Mouse (Mus musculus) embryonic stem cell, embryonic (primary cell): ENCODE results near the gene Egfl6.
"Not testable (repeated sequence)": the region's sequence is repeated elsewhere in the genome, so short reads cannot be mapped to it uniquely, and the experiment has no call there.

Experiments used
- CTCF ChIA-PET, 4 experiments: fragments of 300-600 bp in 2 of 4; fragments of 350-600 bp in 2 of 4; sonication (Branson Sonifier 250); formaldehyde crosslinking; loops; one replicate each; lab custom pipeline; 2022; ENCODE audit warnings: inconsistent platforms in 2 of 4; lab: Charles Lee
- POLR2A ChIA-PET, 4 experiments: fragments of 300-600 bp in 2 of 4; fragments of 350-600 bp in 2 of 4; sonication (Branson Sonifier 250); formaldehyde crosslinking; loops; one replicate each; lab custom pipeline; 2022; ENCODE audit warnings: antibody characterized with exemption in 4 of 4, inconsistent platforms in 1 of 4; lab: Charles Lee

Gene Egfl6

DNA sequence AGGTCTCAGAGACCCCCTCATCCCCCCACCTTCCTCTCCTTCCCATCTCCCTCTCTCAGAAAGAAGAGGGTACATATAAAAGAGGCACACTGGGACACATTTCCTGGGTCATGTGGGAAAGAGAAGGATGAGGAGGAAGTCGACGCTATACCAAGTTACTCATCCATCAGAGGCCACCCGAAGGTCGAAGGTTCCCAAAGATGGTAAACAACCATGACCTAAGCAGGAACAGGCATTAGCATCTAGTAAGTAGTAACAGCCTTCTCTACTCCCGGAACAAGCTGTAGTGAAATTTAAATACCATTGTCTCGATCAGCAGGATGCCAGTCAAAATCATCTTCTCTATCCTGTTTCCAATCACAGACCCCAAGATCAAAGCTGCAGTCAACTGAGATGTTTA lies 53.8 kb downstream of the Egfl6 start:
- ChIA-PET POLR2A (interaction anchor here in 3 of 4 experiments (1.0 to 4.6 kb wide), 15 partner anchors 8 to 677 kb away, joined by 3 to 35 read pairs (median 9); partner anchors contain the start of genes Rab9 (in 2 of the 3), Ofd1 (in 1 of the 3), Tmsb4x (in 1 of the 3) and Trappc2 (in 1 of the 3)), CTCF (interaction anchor here in 1 of 4 experiments (0.6 kb wide), 1 partner anchor 1048 kb away, joined by 5 read pairs; no protein-coding TSS in a partner anchor)

DNA sequence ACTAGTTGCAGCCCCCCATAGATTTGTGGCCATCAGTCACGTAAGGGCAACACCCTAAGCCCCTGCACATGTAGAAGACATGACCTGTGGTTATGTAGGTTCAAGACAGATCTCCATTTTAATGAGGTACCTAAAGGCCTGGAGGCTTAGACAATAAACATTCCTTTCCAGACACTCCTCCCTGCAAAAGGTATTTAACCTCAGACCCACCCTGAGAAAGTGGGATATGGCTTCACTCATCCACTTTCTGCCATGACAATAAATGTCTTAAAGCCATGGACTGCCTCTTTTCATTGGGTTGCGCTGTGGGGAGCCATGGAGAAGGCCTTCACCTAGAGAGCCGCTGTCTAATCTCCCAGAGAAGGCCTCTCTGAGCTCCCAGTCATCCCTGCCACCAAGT lies 57.4 kb downstream of the Egfl6 start:
- ChIA-PET POLR2A (interaction anchor here in 3 of 4 experiments (1.1 to 3.3 kb wide), 6 partner anchors 9 to 49 kb away, joined by 4 to 19 read pairs (median 6); partner anchors contain the start of gene Rab9 (in 2 of the 3)), CTCF (no interaction called here)

GRCm38 (mm10) chrX:166525637-166526315 lies 59.7 kb downstream of the Egfl6 start:
- ChIA-PET CTCF (no interaction called here), POLR2A (interaction anchor here in 2 of 4 experiments (0.6 to 3.3 kb wide), 4 partner anchors 7 to 16 kb away, joined by 3 to 19 read pairs (median 3); partner anchors contain the start of gene Tceanc (in 1 of the 2))

- ChIA-PET POLR2A (interaction anchor here in 3 of 4 experiments (0.8 kb wide), 3 partner anchors 10 to 43 kb away, joined by 3 read pairs; no protein-coding TSS in a partner anchor), CTCF (no interaction called here)
These were observed 64.7 kb downstream of the Egfl6 start for GRCm38 (mm10) chrX:166520782-166521181.

- ChIA-PET CTCF (no interaction called here), POLR2A (interaction anchor here in 3 of 4 experiments (0.8 to 1.6 kb wide), 7 partner anchors 8 to 91 kb away, joined by 3 to 7 read pairs (median 3); partner anchors contain the start of genes Ofd1 (in 2 of the 3) and Trappc2 (in 2 of the 3))
These were observed 67.2 kb downstream of the Egfl6 start, which contains the start of gene Tceanc for GRCm38 (mm10) chrX:166518345-166518744. Gene Tceanc (minus strand): TSS chrX:166518567.

GRCm38 (mm10) chrX:166516631-166517030 lies 68.9 kb downstream of the Egfl6 start:
- ChIA-PET POLR2A (interaction anchor here in 2 of 4 experiments (0.9 to 4.9 kb wide), 5 partner anchors 15 to 110 kb away, joined by 3 to 35 read pairs (median 27); partner anchors contain the start of gene Rab9 (in 1 of the 2)), CTCF (no interaction called here)

DNA sequence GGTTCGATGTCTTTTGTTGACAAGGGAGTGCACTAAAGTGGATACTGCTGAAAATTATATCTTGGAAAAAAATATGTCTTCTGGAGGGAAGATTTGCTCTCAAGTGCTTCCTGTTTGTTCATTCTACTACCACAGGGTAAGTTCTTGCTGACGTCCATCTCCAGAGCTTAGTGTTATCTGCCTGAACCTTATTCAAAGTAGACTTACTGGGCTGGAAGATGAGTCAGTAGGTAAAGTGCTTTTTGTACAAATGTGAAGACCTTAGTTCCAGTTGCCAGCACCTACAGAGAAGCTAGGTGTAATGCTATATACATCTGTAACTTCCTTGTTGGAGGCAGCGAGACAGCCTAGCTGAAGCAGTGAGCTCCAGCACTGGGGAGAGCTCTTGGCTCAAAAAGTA lies 69.6 kb downstream of the Egfl6 start:
- CTCF ChIA-PET: no interaction called here
- POLR2A ChIA-PET: interaction anchor here in 2 of 4 experiments (0.9 to 4.9 kb wide), 9 partner anchors 12 to 111 kb away, joined by 3 to 35 read pairs (median 11); partner anchors contain the start of genes Ofd1 (in 1 of the 2), Rab9 (in 1 of the 2) and Trappc2 (in 1 of the 2)

DNA sequence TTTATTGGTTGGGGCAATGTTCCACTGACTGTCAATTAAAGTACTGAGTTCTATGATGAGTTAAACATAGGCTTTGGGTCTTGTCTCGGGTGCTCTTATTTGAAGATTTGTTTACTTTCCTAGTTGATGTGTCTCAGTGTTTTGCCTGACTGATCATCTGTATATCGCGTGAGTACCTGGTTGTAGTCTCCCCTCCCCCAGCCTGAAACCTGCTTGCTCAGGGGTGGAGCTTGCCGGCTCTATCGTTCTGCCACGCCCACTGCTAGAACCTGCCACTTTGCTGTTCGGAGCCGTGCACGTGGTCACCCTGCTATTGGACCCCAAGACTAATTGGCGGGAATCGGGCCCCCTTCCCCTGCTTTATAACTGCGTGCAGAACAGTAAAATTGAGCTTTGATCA lies 71.5 kb downstream of the Egfl6 start:
- CTCF ChIA-PET: not testable (repeated sequence)
- POLR2A ChIA-PET: interaction anchor here (0.6 to 4.9 kb wide), 19 partner anchors 12 to 344 kb away, joined by 3 to 35 read pairs (median 8); partner anchors contain the start of genes Rab9 (in 3 of the 4), Ofd1 (in 2 of the 4), Trappc2 (in 2 of the 4) and Gemin8 (in 1 of the 4)

- CTCF ChIA-PET: interaction anchor here in 1 of 4 experiments (1.0 kb wide), 1 partner anchor 33 kb away, joined by 3 read pairs; the partner anchor contains the start of gene Rab9
- POLR2A ChIA-PET: interaction anchor here (0.5 to 4.9 kb wide), 11 partner anchors 11 to 108 kb away, joined by 3 to 27 read pairs (median 5); partner anchors contain the start of genes Trappc2 (in 3 of the 4), Ofd1 (in 2 of the 4) and Rab9 (in 2 of the 4)
These were observed 73.4 kb downstream of the Egfl6 start for GRCm38 (mm10) chrX:166512071-166512470.

DNA sequence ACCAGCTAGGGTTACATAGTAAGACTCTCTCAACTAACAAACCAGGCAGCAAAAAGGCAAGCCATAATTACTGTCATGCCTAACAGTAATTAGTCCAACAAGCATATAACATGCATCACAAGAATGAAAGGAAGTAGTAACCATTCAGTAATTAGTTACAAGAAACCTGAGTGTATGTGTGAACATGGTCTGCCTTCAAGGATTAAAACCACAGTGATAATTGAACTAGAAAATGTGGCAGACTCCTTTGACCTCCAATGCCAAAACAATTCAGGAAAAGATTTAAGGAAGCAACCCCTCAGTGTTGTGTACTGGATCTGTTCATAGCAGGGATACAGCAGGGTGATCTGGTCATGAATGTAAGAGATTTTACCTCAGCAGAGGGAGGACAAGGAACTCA lies 74.4 kb downstream of the Egfl6 start:
- CTCF ChIA-PET: no interaction called here
- POLR2A ChIA-PET: interaction anchor here in 3 of 4 experiments (0.6 to 4.0 kb wide), 31 partner anchors 8 to 1634 kb away, joined by 3 to 29 read pairs (median 5); partner anchors contain the start of genes Rab9 (in 3 of the 3), Ofd1 (in 2 of the 3), Trappc2 (in 2 of the 3) and Tceanc (in 1 of the 3)

DNA sequence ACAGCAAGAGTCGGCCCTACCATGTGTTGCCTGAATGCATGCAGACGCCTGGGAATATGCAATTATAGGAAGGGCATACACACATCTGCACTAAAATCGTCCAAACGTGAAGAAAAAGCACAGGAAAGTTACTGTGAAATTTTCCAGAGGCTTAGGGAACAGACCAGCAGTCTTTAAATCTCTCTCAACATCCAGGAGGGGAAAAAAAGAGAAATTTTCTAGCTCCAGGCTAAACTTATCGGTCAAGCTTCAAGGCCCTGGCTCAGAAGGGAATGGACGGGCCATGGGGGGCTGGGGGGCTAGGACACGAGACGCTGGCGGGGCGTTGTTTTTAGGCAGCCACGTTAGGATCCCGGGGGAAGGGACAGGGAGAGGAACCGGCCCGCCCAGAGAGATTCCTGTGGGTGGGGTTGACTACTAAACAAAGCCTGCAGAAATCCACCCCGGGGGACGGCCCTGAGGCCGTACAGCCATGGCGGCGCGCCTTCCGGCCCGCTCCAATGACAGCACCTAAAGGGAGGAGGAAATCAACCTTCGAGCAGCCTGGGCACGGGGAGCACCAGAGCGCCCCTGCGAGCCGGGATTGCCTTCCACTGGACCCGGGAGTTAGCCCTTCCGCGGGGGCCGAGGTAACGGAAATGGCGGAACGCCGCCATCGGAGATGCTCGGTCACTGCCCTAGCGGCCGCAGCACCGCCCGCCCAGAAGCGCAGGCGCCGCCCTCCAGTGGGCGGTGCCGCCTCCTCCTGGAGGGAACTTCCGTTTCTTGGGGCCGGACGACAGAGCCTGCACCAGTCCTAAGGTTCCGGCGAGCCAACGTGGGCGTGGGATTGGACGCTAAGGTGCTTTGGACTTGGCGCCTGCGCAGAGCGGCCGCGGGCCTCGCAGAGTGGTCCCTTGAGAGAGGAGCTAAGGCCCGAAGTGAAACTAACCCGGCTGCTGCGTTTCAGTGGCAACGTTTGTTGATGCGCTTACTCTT lies 75.5 kb downstream of the Egfl6 start:
- CTCF ChIA-PET: no interaction called here
- POLR2A ChIA-PET: interaction anchor here in 3 of 4 experiments (0.6 to 4.0 kb wide), 33 partner anchors 9 to 1635 kb away, joined by 3 to 29 read pairs (median 4); partner anchors contain the start of genes Rab9 (in 3 of the 3), Ofd1 (in 2 of the 3), Trappc2 (in 2 of the 3) and Tceanc (in 1 of the 3)

GRCm38 (mm10) chrX:166504421-166504820 lies 81.1 kb downstream of the Egfl6 start:
- ChIA-PET CTCF (no interaction called here), POLR2A (interaction anchor here in 1 of 4 experiments (0.9 kb wide), 1 partner anchor 8 kb away, joined by 3 read pairs; no protein-coding TSS in a partner anchor)

GRCm38 (mm10) chrX:166499496-166500190 lies 85.9 kb downstream of the Egfl6 start:
- CTCF ChIA-PET: no interaction called here
- POLR2A ChIA-PET: no interaction called here

GRCm38 (mm10) chrX:166497771-166498170 lies 87.7 kb downstream of the Egfl6 start:
- POLR2A ChIA-PET: no interaction called here
- CTCF ChIA-PET: no interaction called here

- CTCF ChIA-PET: no interaction called here
- POLR2A ChIA-PET: interaction anchor here in 1 of 4 experiments (1.4 kb wide), 1 partner anchor 15 kb away, joined by 4 read pairs; the partner anchor contains the start of gene Rab9
These were observed 90.5 kb downstream of the Egfl6 start for GRCm38 (mm10) chrX:166495052-166495451.

GRCm38 (mm10) chrX:166479365-166479983 lies 106.0 kb downstream of the Egfl6 start, which contains the start of gene Rab9:
Gene Rab9 (minus strand): TSS chrX:166479867.
- ChIA-PET POLR2A (interaction anchor here in 3 of 4 experiments (0.5 to 3.0 kb wide), 59 partner anchors 9 to 1219 kb away, joined by 3 to 54 read pairs (median 5); partner anchors contain the start of genes Ofd1 (in 3 of the 3), Trappc2 (in 3 of the 3) and Gemin8 (in 2 of the 3)), CTCF (interaction anchor here in 1 of 4 experiments (0.5 to 1.2 kb wide), 3 partner anchors 9 to 754 kb away, joined by 3 read pairs; no protein-coding TSS in a partner anchor)
